Mouse (Mus musculus): Measurements from ENCODE around the gene Nr2c2ap.

GRCm38 (mm10) chr8:70173320-70173719, 42.2 kb downstream of the Nr2c2ap start:
- TF ChIP-seq CTCF (IDR thresholded peaks at IDR 0.05; ENCODE audit: low read depth, low read length) = no peak
- TF ChIP-seq EP300 (IDR thresholded peaks at IDR 0.05; ENCODE audit: insufficient read depth, low read depth, low read length) = no peak
- TF ChIP-seq POLR2A (IDR thresholded peaks at IDR 0.05; ENCODE audit: insufficient read depth, low read length) = no peak
